Mouse (Mus musculus): ENCODE data around the gene Nedd4. TPM values are rescaled to one million over a fixed set of nuclear protein-coding genes. Genes with fewer than 3 reads are reported as not detected.

Gene Nedd4
- polyA plus RNA-seq, 1 experiment from 2014 or later: 451 TPM

DNA sequence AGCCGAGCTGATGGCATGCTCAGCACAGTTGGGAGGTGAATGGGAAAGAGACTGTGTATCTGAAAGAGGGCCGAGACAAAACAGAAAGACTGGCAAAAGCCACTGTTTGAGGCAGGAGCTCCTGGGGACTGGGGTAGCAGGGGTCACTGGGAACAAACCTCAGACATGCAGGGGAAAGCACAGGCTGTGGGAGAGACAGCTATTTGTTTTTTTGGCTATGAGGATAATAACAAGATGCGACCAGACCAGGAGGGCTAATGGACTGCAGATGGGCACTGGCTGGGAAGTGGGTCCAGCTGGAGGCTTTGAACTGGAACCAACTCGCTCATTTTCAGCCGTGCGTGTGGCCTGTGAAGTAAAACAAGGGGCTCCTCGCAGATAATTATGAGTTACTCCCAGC lies 91.6 kb downstream of the Nedd4 start:
- Histone ChIP-seq H3K9me3 (no peaks in the 10 kb centered on the region), H3K36me3 (replicated peaks) (0 out of 2 replicates have a peak, but pooled peaks cover 7% of the 10 kb centered on the region), H3K4me2 (no peak overlapping the region), H3K4me3 (no peak overlapping the region), H3K4me1 (peaks cover 6% of the 10 kb centered on the region; the same call in 1 of the 2 replicates), H3K27ac (no peak overlapping the region), H3K9ac (no peak overlapping the region), H3K27me3 (replicated peaks) (no peaks in the 10 kb centered on the region)
- 7% methylated on average over 7 of the region's 7 CpGs for WGBS
- no peak for ATAC-seq (replicated peaks)

DNA sequence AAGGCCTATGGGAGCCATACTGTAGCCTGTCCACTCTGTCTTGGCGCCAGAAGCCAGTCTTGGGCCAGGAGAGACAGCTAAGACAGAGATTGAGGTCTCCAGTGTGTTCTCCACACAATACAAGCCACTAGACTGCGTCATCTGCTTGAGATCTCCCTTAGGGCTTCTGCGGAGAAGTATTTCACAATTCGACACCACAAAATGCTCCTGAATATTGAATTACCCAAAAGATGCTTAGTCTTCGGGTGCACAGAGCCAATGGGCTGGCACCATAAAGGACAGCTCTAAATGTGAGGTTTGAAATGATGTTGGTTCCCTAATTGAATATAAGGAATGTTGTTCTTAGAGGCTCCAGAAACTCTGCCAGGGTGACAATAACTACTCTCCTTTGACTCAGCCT lies 95.0 kb downstream of the Nedd4 start:
- WGBS: 83% methylated on average over 5 of the region's 5 CpGs
- H3K4me2 ChIP-seq: no peak overlapping the region
- no peaks in the 10 kb centered on the region for H3K9me3 ChIP-seq
- H3K4me1 ChIP-seq: peaks cover 6% of the 10 kb centered on the region; the same call in 1 of the 2 replicates
- no peaks in the 10 kb centered on the region for H3K36me3 ChIP-seq (replicated peaks)
- no peaks in the 10 kb centered on the region for H3K27me3 ChIP-seq (replicated peaks)
- no peak overlapping the region for H3K4me3 ChIP-seq
- no peak overlapping the region for H3K27ac ChIP-seq
- H3K9ac ChIP-seq: no peak overlapping the region
- no peak for ATAC-seq (replicated peaks)

DNA sequence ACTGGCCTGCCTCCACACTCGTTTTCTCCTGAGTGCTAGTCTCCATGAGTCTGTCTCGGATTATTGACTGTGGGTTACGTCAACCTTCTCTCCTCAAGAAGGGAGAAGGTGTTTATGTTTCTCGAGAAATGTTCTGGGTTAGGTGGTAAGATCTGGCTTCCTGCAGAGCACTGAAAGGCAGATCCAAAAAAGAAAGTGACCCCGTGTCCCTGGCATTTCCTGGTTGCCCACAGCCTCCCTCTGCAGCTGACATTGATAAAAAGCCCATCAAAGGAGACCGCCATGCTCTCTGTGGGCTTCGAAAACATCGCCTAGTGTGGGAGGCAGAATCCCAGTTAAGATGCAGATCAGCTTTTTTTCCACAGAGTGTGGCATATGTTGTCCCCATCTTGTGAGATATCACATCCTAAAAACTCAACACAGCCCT lies 96.6 kb downstream of the Nedd4 start:
- Histone ChIP-seq H3K9me3 (no peaks in the 10 kb centered on the region), H3K4me2 (no peak overlapping the region), H3K27me3 (replicated peaks) (no peaks in the 10 kb centered on the region), H3K9ac (no peak overlapping the region), H3K4me1 (peaks cover 10% of the 10 kb centered on the region), H3K4me3 (no peak overlapping the region), H3K36me3 (replicated peaks) (no peaks in the 10 kb centered on the region), H3K27ac (no peak overlapping the region)
- 70% methylated on average over 8 of the region's 8 CpGs for WGBS
- no peak for ATAC-seq (replicated peaks)

DNA sequence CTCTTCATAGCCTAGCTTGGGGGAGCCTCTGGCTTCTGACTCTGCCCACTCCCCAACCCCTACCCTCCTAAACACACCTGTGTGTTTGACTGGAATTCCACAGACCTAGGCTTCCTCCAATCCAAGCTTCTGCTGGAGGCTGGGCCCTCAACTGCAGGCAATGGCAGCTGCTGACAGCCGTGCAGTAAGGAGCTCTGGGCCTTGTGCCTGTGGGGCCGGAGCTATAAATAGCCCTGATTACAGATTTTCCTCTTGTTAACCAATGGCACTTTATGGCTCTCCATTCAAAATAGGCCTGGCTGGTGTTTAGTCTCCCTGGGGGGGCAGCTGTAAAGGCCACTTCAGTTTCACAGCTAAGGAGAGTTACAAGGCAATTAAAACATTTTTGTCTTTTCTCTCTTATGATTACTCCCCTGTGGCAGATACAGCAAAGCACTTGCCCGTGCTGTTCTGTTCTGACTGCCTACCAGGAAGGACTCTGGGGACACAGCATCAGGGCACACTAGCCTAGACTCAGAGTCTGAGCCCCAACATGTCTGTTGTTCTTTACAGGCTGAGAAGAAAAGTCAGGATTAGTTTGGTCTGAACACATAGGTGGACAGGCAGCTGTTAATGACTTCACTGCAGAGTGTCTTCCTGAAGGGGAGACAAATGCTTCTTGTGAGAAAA lies 101.0 kb downstream of the Nedd4 start:
- H3K4me2 ChIP-seq: no peak overlapping the region
- peak overlapping the region; percentile 7; the same call in 1 of the 2 replicates for H3K27ac ChIP-seq
- no peaks in the 10 kb centered on the region for H3K27me3 ChIP-seq (replicated peaks)
- H3K9me3 ChIP-seq: no peaks in the 10 kb centered on the region
- no peak overlapping the region for H3K9ac ChIP-seq
- no peak overlapping the region for H3K4me3 ChIP-seq
- peak; percentile 51; the same call in 1 of the 2 replicates for ATAC-seq (replicated peaks)
- 24% methylated on average over 3 of the region's 3 CpGs for WGBS
- no peaks in the 10 kb centered on the region for H3K36me3 ChIP-seq (replicated peaks)
- peaks cover 9% of the 10 kb centered on the region for H3K4me1 ChIP-seq

DNA sequence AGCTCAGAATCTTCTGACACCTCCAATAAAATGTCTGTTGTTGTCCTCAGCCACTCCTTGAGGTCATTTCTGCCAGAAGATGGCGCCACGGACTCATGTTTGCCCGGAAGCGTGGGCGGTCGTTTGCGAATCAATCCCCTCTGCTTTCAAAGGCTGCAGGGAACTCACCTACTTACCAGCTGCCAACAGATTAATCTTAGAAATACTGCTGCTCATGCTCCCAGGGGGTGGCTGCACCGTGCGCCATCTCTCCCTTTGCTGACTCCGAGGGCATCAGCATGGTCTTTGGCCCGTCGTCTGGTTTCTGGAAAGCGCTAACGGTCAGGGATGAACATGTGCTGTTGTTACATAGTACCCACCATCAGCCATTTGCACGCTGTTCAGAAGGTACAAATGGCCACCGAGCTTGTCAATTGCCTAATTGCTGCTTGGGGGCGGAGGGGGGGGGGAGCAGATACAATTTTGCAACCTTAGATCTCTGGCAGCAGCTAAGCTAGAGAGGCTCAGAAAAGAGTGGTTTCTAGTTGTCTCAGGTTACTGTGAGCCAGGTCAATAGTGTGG lies 104.7 kb downstream of the Nedd4 start:
- peak; percentile 84 for ATAC-seq (replicated peaks)

DNA sequence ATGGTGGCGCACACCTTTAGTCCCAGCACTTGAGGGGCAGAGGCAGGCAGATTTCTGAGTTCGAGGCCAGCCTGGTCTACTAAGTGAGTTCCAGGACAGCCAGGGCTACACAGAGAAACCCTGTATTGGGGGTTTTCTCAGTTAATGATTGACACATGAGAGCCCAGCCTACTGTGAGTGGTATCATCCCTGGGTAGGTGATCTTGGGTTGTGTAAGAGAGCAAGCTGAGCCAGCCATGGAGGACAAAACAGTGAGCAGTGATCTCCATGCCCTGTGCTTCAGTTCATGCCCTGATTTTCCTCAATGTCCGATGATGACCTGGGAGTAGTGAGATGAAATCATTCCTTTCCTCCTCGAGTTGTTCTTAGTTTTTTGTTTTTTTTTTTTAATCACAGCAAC lies 112.9 kb downstream of the Nedd4 start:
- Histone ChIP-seq H3K9ac (no peak overlapping the region), H3K4me1 (peaks cover 4% of the 10 kb centered on the region; the same call in 1 of the 2 replicates), H3K36me3 (replicated peaks) (no peaks in the 10 kb centered on the region), H3K9me3 (no peaks in the 10 kb centered on the region), H3K4me3 (no peak overlapping the region), H3K27me3 (replicated peaks) (no peaks in the 10 kb centered on the region), H3K4me2 (no peak overlapping the region), H3K27ac (no peak overlapping the region)
- WGBS: 85% methylated on average over 4 of the region's 4 CpGs
- no peak for ATAC-seq (replicated peaks)

More for the DNA sequence above, 104.7 kb downstream of the Nedd4 start:
- H3K27me3 ChIP-seq (replicated peaks): no peaks in the 10 kb centered on the region
- peaks cover 9% of the 10 kb centered on the region for H3K4me1 ChIP-seq
- no peaks in the 10 kb centered on the region for H3K9me3 ChIP-seq
- under 1% methylated on average over 17 of the region's 17 CpGs for WGBS
- H3K27ac ChIP-seq: peak overlapping the region; percentile 74
- H3K36me3 ChIP-seq (replicated peaks): no peaks in the 10 kb centered on the region
- peak overlapping the region; percentile 39 for H3K4me3 ChIP-seq
- peak overlapping the region; percentile 61 for H3K9ac ChIP-seq
- H3K4me2 ChIP-seq: peak overlapping the region; percentile 73

DNA sequence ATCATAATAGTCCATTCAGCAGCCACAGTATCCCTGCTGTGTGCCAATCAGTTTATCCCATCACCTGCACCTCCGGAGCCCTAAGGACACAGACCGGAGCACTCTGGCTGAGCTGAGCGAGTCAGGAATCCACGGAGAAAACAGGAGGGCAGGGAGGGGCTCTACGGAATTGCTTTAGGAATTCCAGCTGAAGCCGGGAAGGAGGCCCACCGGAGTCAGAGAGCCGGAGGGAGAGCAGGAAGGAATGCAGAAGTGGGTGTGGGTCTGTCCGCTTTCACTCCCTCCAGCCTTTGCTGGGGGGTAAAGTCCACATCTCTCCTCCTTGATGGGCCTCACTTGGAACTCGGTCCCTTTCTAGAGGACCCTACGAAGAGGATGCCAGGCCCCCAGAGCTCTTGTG lies 116.9 kb downstream of the Nedd4 start:
- no peak for ATAC-seq (replicated peaks)
- 68% methylated on average over 11 of the region's 11 CpGs for WGBS
- Histone ChIP-seq H3K4me3 (no peak overlapping the region), H3K4me2 (no peak overlapping the region), H3K9me3 (no peaks in the 10 kb centered on the region), H3K27me3 (replicated peaks) (no peaks in the 10 kb centered on the region), H3K36me3 (replicated peaks) (no peaks in the 10 kb centered on the region), H3K4me1 (peaks cover 7% of the 10 kb centered on the region; the same call in 1 of the 2 replicates), H3K9ac (no peak overlapping the region), H3K27ac (no peak overlapping the region)

DNA sequence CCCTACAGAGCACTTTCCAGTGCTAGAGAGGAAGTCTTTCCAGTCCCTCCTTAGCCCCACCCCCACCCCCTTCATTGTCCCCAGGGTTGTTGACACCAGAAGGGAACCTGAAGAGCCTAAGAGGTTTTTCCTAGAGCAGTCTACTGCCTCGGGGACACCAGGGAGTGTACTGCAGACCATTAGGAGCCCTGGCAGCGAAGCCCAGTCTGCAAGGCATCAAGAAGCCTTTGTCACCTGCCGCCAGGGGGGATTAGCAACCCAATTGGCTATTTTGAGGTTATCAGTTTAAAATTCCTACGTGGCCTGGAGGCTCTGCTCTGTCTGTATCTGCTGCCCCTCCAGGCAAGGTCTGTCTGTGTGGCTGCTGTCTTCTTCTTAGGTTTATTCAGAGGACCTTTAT lies 117.6 kb downstream of the Nedd4 start:
- H3K4me1 ChIP-seq: peaks cover 7% of the 10 kb centered on the region; the same call in 1 of the 2 replicates
- H3K27ac ChIP-seq: no peak overlapping the region
- H3K36me3 ChIP-seq (replicated peaks): no peaks in the 10 kb centered on the region
- H3K4me2 ChIP-seq: no peak overlapping the region
- 12% methylated on average over 4 of the region's 4 CpGs for WGBS
- no peaks in the 10 kb centered on the region for H3K9me3 ChIP-seq
- no peaks in the 10 kb centered on the region for H3K27me3 ChIP-seq (replicated peaks)
- H3K4me3 ChIP-seq: no peak overlapping the region
- no peak overlapping the region for H3K9ac ChIP-seq
- ATAC-seq (replicated peaks): no peak

DNA sequence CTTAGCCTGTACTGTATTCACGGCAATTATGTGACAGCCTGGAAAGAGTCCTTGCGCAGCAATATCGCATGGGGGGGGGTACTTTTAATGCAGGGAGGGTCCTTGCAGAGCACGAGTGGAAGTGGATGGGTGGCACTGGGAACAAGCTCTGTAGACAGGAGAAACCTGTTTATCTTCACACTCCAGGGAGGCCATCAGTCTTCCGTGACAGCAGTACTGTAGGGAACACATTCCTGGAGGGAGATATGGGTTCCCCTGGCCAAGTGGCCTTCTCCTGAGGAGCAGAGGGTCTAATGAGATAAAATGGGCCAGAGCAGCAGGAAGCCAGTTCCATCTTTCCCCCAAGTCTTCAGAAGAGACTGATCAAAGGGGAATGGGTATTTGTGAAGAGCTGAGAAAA lies 118.5 kb downstream of the Nedd4 start:
- WGBS: 56% methylated on average over 5 of the region's 5 CpGs
- no peaks in the 10 kb centered on the region for H3K9me3 ChIP-seq
- H3K4me1 ChIP-seq: peaks cover 7% of the 10 kb centered on the region; the same call in 1 of the 2 replicates
- no peak overlapping the region for H3K9ac ChIP-seq
- H3K36me3 ChIP-seq (replicated peaks): no peaks in the 10 kb centered on the region
- no peak overlapping the region for H3K4me2 ChIP-seq
- ATAC-seq (replicated peaks): no peak
- no peaks in the 10 kb centered on the region for H3K27me3 ChIP-seq (replicated peaks)
- no peak overlapping the region for H3K27ac ChIP-seq
- H3K4me3 ChIP-seq: no peak overlapping the region

DNA sequence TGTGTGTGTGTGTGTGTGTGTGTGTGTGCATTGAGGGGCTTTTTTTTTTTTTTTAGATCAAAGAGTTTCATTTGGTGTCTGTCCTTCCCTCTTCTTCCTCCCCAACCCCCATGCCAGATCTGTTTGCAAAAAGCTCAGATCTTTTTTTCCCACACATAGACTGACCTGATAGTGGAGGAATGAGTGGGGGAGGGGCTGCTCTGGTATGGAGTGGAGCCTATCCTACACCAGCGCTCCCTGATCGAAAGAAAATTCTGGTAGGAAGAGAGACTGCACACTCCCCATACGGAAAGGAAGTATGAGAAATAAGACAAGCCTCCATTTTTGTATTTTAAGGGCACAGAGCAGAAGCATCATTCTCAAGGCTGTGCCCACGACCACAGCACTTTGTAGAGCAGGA lies 119.3 kb downstream of the Nedd4 start:
- no peaks in the 10 kb centered on the region for H3K36me3 ChIP-seq (replicated peaks)
- 58% methylated on average over 4 of the region's 4 CpGs for WGBS
- H3K4me3 ChIP-seq: no peak overlapping the region
- no peak overlapping the region for H3K4me2 ChIP-seq
- H3K9ac ChIP-seq: no peak overlapping the region
- no peak for ATAC-seq (replicated peaks)
- no peaks in the 10 kb centered on the region for H3K27me3 ChIP-seq (replicated peaks)
- no peaks in the 10 kb centered on the region for H3K9me3 ChIP-seq
- peaks cover 7% of the 10 kb centered on the region; the same call in 1 of the 2 replicates for H3K4me1 ChIP-seq
- no peak overlapping the region for H3K27ac ChIP-seq

DNA sequence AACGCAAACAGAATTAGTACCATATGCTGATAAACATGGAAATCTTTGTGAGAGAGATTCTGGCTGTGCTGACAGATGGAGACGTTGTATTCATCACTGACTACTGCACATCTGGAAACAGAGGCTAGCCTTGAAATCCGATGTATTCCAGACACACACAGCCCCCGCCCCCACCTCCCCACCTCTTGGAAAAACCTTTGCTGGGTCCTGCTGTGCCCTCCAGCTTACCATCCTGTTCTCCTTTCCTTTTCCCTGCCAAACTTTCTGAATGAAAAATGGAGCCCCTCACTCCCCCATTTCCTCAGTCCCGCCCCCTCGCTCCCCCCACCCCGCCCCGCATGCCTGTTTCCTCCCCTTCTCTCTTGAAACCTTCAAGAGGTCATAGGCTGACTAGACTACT lies 120.0 kb downstream of the Nedd4 start:
- WGBS: 66% methylated on average over 8 of the region's 8 CpGs

DNA sequence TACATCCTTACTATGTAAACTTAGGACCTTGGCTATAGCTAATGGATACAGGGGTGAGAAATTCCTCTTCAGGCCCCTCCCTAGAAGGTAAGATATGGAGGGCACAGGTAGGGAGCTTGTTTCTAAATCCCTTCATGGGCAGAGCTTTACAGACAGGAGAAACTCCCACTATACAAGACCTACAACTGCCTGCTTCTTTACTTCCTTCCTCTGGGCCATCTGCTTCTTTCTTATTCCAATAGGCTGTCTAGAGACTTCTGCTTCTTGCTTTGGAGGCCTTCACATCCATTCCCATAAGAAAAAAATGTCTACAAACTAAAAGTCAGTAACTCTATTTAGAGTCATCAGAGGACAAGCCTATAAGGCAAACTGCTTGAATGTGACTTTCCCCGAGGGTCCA lies 125.6 kb downstream of the Nedd4 start:
- no peak for ATAC-seq (replicated peaks)
- Histone ChIP-seq H3K4me2 (no peak overlapping the region), H3K27me3 (replicated peaks) (no peaks in the 10 kb centered on the region), H3K4me3 (no peak overlapping the region), H3K4me1 (no peaks in the 10 kb centered on the region), H3K27ac (no peak overlapping the region), H3K36me3 (replicated peaks) (no peaks in the 10 kb centered on the region), H3K9me3 (no peaks in the 10 kb centered on the region), H3K9ac (no peak overlapping the region)
- 83% methylated on average over 1 of the region's 1 CpGs for WGBS

More for the DNA sequence above, 120.0 kb downstream of the Nedd4 start:
- H3K4me1 ChIP-seq: peaks cover 7% of the 10 kb centered on the region; the same call in 1 of the 2 replicates
- no peak for ATAC-seq (replicated peaks)
- H3K4me2 ChIP-seq: no peak overlapping the region
- no peak overlapping the region for H3K27ac ChIP-seq
- no peaks in the 10 kb centered on the region for H3K27me3 ChIP-seq (replicated peaks)
- H3K4me3 ChIP-seq: no peak overlapping the region
- H3K9ac ChIP-seq: no peak overlapping the region
- H3K9me3 ChIP-seq: no peaks in the 10 kb centered on the region
- H3K36me3 ChIP-seq (replicated peaks): no peaks in the 10 kb centered on the region
